Mouse (Mus musculus) ES-E14 (cell line): ENCODE results near the gene Nup54.

ENCODE experiments used
- CHD2 ChIP-seq: IDR thresholded peaks from 2 replicates; pipeline ENCODE4 v1.6.1; 2014; ENCODE audit warnings: mild to moderate bottlenecking, low read depth, low read length, inconsistent platforms
- HCFC1 ChIP-seq: IDR thresholded peaks from 2 replicates; pipeline ENCODE4 v1.6.1; 2012; ENCODE audit warnings: low read length, inconsistent platforms, borderline replicate concordance; ENCODE audit not compliant: insufficient read depth
- MAFK ChIP-seq: IDR thresholded peaks from 2 replicates; pipeline ENCODE4 v1.6.1; 2014; ENCODE audit warnings: mild to moderate bottlenecking, low read depth, low read length, inconsistent platforms; ENCODE audit not compliant: insufficient read depth
- ZC3H11A ChIP-seq: IDR thresholded peaks from 2 replicates; pipeline ENCODE4 v1.6.1; 2012; ENCODE audit warnings: low read depth, mild to moderate bottlenecking, inconsistent platforms, low read length, borderline replicate concordance
- ZNF384 ChIP-seq: IDR thresholded peaks from 2 replicates; pipeline ENCODE4 v1.6.1; 2012; ENCODE audit warnings: low read depth, low read length, inconsistent platforms

GRCm38 (mm10) chr5:92441494-92441893 lies 6.5 kb upstream of the Nup54 start:
- no peak for TF ChIP-seq ZNF384
- TF ChIP-seq MAFK: no peak
- no peak for TF ChIP-seq ZC3H11A
- TF ChIP-seq CHD2: no peak
- TF ChIP-seq HCFC1: no peak
